Mouse (Mus musculus) natural killer cell, adult 2 months (primary cell): ENCODE measurements around the gene Rftn1.

Experiments used
- DNase-seq, 2 experiments: peaks; one replicate each; pipeline ENCODE4 v3.0.0; 2022; ENCODE audit warnings: low spot score in 2 of 2

The Rftn1 gene

GRCm38 (mm10) chr17:50063832-50064627 is 126.4 kb downstream of the Rftn1 start:
- DNase-seq: no peak

- DNase-seq: no peak
These were observed 127.8 kb downstream of the Rftn1 start for GRCm38 (mm10) chr17:50062649-50063048.

GRCm38 (mm10) chr17:50061446-50061845 is 129.0 kb downstream of the Rftn1 start:
- no peak for DNase-seq

- DNase-seq: no peak
These were observed 130.3 kb downstream of the Rftn1 start for GRCm38 (mm10) chr17:50060220-50060619.

DNA sequence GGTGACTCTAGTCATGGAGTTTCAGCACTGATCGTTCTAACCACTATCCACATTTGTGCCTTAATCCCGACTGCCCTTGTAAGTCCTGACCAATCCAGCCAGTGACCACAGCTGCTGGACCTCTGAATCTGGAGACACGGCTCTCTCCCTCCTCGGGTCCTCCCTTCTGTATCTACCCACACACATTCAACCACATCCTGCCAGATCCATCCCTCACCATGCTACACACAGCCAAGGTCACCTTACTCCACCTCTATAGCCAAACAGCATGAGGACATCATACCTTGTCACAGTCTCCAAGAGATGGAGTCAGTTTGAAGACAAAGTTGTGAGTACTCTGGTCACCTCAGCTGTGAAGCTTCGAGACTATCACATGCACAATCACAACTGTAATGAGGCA is 131.1 kb downstream of the Rftn1 start:
- no peak for DNase-seq

DNA sequence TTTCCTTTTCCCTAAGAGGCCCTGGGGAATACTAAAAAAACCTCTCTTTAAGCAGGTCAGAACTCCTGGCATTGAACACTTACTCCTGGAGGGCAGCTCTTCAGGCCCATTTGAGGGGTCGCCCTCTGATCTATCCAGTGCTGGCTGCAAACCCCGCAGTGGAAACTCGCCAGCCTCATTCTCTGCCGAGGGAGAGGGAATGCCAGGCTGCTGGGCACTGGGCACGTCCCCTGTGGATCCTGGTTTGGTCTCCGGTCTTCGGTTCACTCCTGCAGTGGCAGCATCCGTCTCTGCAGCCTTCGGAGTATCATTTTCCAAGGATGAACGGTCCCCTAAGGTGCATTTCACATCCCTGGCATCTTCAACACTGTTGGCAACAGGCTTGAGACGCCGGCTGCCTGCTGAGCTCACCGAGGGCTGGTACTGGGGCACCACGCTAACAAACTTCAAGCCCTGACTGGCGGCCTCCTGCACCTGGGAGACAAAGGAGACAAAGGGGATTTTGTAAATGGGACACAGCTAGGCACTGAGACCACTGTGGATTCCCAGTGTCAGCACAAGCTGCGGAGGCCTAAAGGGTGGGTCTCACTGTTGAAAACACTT is 135.2 kb downstream of the Rftn1 start:
- no peak for DNase-seq

DNA sequence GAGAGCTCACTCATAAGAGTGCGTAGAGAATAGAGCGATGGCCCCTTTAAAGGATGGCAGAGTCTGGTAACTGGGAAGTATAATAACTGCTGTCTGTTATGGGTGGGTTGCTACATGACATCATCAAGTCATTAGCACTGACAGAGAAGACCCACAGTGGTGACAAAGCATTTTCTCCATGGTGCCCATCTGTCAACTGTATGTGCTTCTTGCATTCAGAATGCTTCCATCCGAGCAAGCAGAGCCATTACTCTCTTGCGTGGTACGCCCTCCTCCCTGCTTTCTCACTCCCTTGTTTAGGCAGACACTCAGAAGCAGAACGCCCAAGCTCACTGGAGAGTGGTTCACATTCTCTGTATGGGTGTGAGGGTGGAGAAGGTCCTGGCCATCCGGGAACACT is 135.9 kb downstream of the Rftn1 start:
- no peak for DNase-seq

GRCm38 (mm10) chr17:50053961-50054360 is 136.5 kb downstream of the Rftn1 start:
- no peak for DNase-seq

- no peak for DNase-seq
These were observed 137.6 kb downstream of the Rftn1 start for GRCm38 (mm10) chr17:50052741-50053468.

GRCm38 (mm10) chr17:50050456-50050855 is 140.0 kb downstream of the Rftn1 start:
- DNase-seq: peak in 1 of 2 experiments; percentile 21

GRCm38 (mm10) chr17:50048209-50048608 is 142.3 kb downstream of the Rftn1 start:
- DNase-seq: no peak

DNA sequence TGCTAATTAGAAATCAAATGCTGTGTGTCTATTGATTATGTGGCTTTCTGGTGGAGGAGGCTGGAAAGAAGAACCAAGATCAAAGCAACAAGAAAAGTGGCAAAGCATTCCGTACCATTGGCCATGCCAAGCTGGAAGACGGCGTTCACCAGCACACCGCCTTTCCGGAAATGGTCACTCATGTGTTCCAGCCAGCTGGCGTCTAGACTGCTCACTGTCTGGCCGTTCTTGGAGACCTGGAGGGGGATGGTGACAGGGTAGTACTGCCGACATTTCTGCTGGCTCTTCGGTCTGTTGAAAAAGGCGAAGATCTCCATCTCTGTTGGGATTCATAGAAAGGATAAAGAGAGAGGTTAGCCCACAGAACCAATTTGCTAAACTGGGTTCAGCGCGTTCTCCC is 143.3 kb downstream of the Rftn1 start:
- no peak for DNase-seq

GRCm38 (mm10) chr17:50040727-50041410 is 149.6 kb downstream of the Rftn1 start:
- no peak for DNase-seq

DNA sequence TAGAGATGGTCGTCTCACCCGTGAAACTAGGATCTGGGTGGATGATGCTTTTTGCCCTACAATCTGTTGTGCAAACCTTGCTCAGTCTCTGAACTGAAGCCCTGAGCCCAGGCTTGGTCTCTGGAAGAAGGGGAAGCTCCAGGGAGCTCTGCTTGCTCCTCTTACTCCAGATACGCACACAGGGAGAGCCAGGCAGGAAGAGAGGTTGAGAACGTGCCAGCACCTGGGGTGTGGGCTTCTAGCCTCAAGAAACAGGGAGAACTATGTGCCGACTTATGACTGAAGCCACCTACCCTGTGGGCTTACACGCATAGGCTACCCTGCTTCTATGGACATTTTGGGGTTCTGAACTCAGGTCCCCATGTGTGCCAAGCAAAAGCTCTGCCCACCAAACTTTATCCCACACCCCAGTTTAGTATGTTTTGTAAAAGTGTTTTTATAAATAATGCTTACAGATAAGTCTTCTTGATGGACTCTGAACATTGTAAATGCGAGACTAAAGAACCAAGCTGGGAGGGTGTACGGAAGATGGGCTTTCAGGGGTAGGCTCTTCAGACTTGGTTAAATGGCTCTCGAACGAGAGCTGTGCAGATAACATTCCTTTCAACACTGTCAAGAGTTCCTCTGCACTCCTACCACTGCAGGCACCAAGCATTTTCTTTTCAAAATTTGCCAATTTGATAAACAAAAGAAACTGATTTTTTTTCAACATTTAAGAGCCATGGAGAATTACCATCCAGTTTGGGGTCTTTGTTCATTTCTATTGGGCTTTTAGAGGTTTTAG is 152.4 kb downstream of the Rftn1 start:
- no peak for DNase-seq

GRCm38 (mm10) chr17:50037416-50037815 is 153.1 kb downstream of the Rftn1 start:
- no peak for DNase-seq

GRCm38 (mm10) chr17:50036751-50037385 is 153.6 kb downstream of the Rftn1 start:
- no peak for DNase-seq

DNA sequence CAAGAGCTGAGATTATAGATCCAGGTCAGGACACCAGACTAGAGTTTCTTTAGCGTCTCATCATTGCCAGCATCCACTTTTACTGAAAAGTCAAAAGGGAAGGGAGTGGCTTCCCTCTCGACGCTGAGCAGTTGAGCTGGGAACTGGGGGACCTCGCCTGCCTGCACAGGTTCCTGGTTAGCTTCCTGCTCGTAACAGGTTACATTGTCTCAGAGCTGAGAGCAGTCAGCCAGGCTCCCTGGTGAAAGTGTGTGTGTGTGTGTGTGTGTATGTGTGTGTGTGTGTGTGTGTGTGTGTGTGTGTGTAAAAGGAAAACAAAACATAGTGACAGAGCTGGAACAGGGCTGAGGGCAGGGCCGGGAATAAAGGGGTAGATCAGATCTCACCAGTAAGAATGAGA is 156.8 kb downstream of the Rftn1 start:
- no peak for DNase-seq

GRCm38 (mm10) chr17:50031548-50032491 is 158.7 kb downstream of the Rftn1 start:
- no peak for DNase-seq

DNA sequence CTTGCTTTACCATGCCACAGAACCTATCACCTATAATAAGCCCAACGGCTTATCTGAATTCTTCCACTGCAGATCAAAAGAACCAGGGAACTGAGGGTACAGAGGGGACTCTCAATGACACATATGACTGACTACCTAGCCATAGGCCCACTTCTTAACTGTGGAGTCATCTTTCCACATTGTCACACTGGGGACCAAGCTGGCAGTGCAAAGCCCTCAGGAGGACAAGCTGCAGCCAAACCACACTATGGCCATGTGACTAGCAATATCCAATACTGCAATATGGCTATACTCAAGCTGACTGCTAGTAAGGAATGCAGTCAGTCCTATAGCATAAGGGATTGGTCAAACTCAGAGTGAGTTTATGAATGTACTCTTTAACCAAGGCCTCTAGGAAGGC is 164.8 kb downstream of the Rftn1 start:
- peak in 1 of 2 experiments; percentile 17 for DNase-seq

DNA sequence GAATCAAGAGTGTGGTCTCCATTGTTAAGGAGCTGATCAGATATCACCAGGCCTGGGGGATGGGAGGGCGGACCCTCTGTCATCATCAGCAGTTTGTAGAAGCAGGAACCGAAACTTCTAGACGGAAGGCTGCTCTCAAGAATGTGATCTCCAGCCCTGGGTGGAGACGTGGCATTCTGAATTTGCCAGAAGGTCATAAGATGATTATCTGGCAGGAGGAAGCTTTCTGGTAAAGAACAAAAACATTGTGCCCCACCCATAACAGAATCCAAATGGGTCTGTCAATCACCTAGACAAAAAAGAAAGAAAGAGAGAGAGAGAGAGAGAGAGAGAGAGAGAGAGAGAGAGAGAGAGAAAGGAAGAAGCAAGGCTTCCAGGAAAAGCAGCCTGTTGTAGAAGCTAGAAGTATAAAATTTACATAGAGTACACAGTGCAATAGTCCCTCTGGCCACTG is 165.3 kb downstream of the Rftn1 start:
- peak in 1 of 2 experiments; percentile 84 for DNase-seq
